Mouse (Mus musculus): Measurements from ENCODE around the gene Slc39a9.

Gene Slc39a9

GRCm38 (mm10) chr12:80643693-80644505 lies at the start of gene Slc39a9, which contains the start of gene Erh:
Gene Slc39a9 (plus strand): TSS chr12:80643883.
Gene Erh (minus strand): TSS chr12:80644341.
- peak; percentile 96 for DNase-seq (ENCODE audit: low read depth, low spot score)

GRCm38 (mm10) chr12:80594141-80594540 lies 49.5 kb upstream of the Slc39a9 start:
- no peak for DNase-seq (ENCODE audit: low read depth, low spot score)

- DNase-seq (ENCODE audit: low read depth, low spot score): no peak
These were observed 48.9 kb upstream of the Slc39a9 start for GRCm38 (mm10) chr12:80594781-80595180.

- DNase-seq (ENCODE audit: low read depth, low spot score): no peak
These were observed 48.1 kb upstream of the Slc39a9 start for GRCm38 (mm10) chr12:80595566-80595965.

GRCm38 (mm10) chr12:80595968-80596367 lies 47.7 kb upstream of the Slc39a9 start:
- DNase-seq (ENCODE audit: low read depth, low spot score): no peak

GRCm38 (mm10) chr12:80598236-80598635 lies 45.4 kb upstream of the Slc39a9 start:
- no peak for DNase-seq (ENCODE audit: low read depth, low spot score)

- DNase-seq (ENCODE audit: low read depth, low spot score): peak; percentile 55
These were observed 44.9 kb upstream of the Slc39a9 start for GRCm38 (mm10) chr12:80598756-80599155.

GRCm38 (mm10) chr12:80601597-80602269 lies 42.0 kb upstream of the Slc39a9 start:
- no peak for DNase-seq (ENCODE audit: low read depth, low spot score)

- no peak for DNase-seq (ENCODE audit: low read depth, low spot score)
These were observed 41.3 kb upstream of the Slc39a9 start for GRCm38 (mm10) chr12:80602432-80602831.

- DNase-seq (ENCODE audit: low read depth, low spot score): peak; percentile 66
These were observed 40.1 kb upstream of the Slc39a9 start for GRCm38 (mm10) chr12:80603566-80603965.

GRCm38 (mm10) chr12:80604218-80604617 lies 39.5 kb upstream of the Slc39a9 start:
- DNase-seq (ENCODE audit: low read depth, low spot score): no peak

- DNase-seq (ENCODE audit: low read depth, low spot score): peak; percentile 74
These were observed 35.1 kb upstream of the Slc39a9 start for GRCm38 (mm10) chr12:80608576-80608975.

GRCm38 (mm10) chr12:80609928-80610327 lies 33.8 kb upstream of the Slc39a9 start:
- peak; percentile 61 for DNase-seq (ENCODE audit: low read depth, low spot score)

GRCm38 (mm10) chr12:80612113-80612791 lies 31.4 kb upstream of the Slc39a9 start:
- no peak for DNase-seq (ENCODE audit: low read depth, low spot score)

- DNase-seq (ENCODE audit: low read depth, low spot score): peak; percentile 37
These were observed 28.1 kb upstream of the Slc39a9 start for GRCm38 (mm10) chr12:80615371-80616257.

- DNase-seq (ENCODE audit: low read depth, low spot score): no peak
These were observed 23.2 kb upstream of the Slc39a9 start for GRCm38 (mm10) chr12:80620501-80620900.

GRCm38 (mm10) chr12:80631790-80632189 lies 11.9 kb upstream of the Slc39a9 start:
- no peak for DNase-seq (ENCODE audit: low read depth, low spot score)

- DNase-seq (ENCODE audit: low read depth, low spot score): peak; percentile 79
These were observed 674 bp upstream of the Slc39a9 start for GRCm38 (mm10) chr12:80642725-80643692.

GRCm38 (mm10) chr12:80644506-80644868 lies 804 bp downstream of the Slc39a9 start:
- peak; percentile 45 for DNase-seq (ENCODE audit: low read depth, low spot score)

- no peak for DNase-seq (ENCODE audit: low read depth, low spot score)
These were observed 2.7 kb downstream of the Slc39a9 start for GRCm38 (mm10) chr12:80646377-80646776.
